Mouse (Mus musculus): ENCODE data around the gene Zfp655.
"Not testable (repeated sequence)": the region's sequence is repeated elsewhere in the genome, so short reads cannot be mapped to it uniquely, and the experiment has no call there.

The Zfp655 gene

GRCm38 (mm10) chr5:145231367-145231871, at the start of gene Zfp655:
Zfp655 (plus strand) TSS chr5:145231715.
- peak; percentile 95 for DNase-seq (ENCODE audit: extremely low read depth, low read depth)

DNA sequence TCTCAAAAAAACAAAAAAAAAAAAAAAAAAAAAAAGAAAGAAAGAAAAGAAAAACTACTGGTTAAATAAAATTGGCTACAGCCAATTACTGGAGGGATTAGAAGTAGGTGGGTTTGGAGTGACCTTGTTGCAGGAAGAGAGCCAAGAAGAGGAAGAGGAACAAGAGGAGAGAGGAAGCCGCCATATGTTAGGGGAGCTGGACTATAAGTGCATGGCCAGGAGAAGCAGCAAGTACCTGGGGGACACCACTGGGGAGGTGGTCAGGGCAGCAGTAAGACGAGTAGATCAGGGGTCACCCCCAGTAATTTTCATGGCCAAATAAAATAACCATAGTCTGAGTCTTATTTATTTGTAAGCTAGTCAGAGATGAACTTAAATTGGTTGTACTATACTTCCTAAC, 46.3 kb upstream of the Zfp655 start:
- DNase-seq (ENCODE audit: extremely low read depth, low read depth): no peak

DNA sequence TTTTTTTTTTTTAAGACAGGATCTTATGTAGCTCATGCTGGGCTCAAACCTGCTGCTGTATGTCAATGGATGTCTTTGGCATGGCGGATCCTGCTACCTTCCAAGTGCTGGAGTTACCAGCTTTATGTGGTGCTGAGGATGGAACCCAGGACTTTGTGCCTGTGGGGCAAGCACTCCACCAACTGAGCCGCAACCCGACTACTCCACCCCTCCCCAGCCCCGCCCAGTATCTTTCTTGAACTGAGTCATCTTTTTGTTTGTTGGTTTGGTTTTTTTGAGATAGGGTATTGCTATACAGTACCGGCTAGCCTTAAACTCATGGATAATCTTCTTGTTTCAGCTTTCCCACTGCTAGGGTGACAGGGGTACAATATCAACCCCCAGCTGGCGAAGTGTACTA, 42.1 kb upstream of the Zfp655 start:
- no peak for DNase-seq (ENCODE audit: extremely low read depth, low read depth)

DNA sequence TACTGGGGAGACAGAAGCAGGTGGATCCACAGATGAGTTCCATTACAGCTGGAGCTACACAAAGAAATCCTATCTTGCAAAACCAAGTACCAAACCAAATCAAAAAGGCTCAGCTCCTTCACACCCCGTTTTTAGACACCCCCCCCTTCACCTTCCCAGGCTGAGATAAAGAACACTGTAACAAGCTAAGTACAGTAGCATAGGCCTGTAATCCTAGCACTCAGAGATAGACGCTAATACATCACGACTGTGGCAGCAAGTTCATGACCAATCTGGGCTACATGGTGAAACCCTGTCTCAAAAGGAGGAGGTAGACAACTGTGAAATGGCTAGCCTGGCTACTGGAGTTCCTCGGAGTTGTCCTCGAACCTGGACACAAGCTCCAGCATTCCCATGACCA, 41.1 kb upstream of the Zfp655 start:
- DNase-seq (ENCODE audit: extremely low read depth, low read depth): no peak

- peak; percentile 71 for DNase-seq (ENCODE audit: extremely low read depth, low read depth)
Observed at GRCm38 (mm10) chr5:145190875-145191798, 40.4 kb upstream of the Zfp655 start.

- no peak for DNase-seq (ENCODE audit: extremely low read depth, low read depth)
Observed at GRCm38 (mm10) chr5:145191962-145192361, 39.6 kb upstream of the Zfp655 start, which contains the start of gene Atp5j2. Atp5j2 (minus strand) TSS chr5:145192062.

GRCm38 (mm10) chr5:145200387-145200786, 31.1 kb upstream of the Zfp655 start:
- DNase-seq (ENCODE audit: extremely low read depth, low read depth): no peak

DNA sequence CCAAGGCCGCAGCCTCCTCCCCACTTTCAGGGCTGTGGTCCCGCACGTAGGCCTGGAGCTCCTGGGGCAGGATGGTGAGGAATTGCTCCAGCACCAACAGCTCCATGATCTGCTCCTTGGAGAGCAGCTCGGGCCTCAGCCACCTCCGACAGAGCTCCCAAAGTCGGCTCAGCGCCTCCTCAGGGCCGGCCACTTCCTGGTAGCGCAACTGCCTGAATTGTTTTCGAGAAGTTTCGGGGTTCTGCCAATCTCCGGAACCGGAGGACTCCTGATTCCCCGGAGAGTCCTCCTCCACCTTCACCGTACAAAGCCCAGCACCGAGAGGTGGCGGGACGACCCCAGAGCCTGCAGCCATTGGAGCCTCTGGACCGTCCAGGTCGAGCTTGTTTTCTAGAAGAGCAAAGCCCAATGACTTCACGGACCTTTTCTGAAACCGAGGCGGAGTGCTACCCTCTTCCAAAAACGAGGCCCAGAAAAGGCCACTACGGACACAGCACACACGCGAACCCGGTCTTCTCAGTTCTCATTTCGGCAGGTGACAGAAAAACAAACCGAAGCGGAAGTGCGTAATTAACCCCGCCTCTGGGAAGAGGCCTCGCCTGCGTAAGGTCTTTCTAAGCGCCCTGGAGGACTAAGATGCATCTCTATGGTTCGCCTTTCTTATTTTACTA, 30.1 kb upstream of the Zfp655 start, which contains the start of gene Zkscan14:
Zkscan14 (minus strand) TSS at position 548 of the 671 bp plus-strand sequence.
- DNase-seq (ENCODE audit: extremely low read depth, low read depth): peak; percentile 94

GRCm38 (mm10) chr5:145202446-145202845, 29.1 kb upstream of the Zfp655 start:
- no peak for DNase-seq (ENCODE audit: extremely low read depth, low read depth)

DNA sequence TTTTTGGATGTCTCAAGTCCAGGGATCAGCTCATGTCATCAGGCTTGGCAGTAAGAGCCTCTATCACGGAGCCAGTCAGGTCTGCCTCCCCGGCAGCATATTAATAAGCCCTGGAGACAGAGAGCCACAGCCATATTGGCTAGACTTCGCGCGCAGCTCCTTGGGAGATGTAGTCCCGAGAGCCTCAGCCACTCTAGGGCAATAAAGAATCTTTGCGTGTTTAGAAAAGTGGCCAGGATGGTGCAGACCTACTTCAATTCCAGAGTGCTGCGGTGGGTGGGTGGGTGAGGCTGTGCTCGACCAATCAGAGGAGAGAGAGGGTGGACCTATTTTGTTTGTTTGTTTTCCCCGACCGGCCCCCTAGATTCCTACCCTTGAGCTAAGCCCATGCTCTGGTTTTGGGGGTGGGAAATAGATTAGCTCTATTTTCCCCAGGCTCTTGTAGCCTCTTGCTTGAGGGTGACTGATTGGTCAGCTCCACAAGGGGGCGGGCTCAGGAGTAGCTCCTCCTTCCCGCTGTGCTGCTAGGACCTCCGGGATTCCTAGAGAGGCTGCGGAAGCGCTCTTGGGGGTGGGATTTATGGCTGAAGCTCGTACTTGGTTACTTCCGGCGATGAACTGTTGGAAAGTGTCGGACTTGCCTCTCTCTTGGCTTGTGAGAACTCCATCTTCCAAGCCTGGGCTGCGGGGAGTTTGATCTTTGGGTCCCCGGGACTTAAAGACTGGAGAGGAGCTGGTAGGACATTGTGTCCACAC, 27.4 kb upstream of the Zfp655 start, which contains the start of gene Zkscan5:
Zkscan5 (plus strand) TSS at position 627 of the 756 bp plus-strand sequence.
- peak; percentile 99 for DNase-seq (ENCODE audit: extremely low read depth, low read depth)

- no peak for DNase-seq (ENCODE audit: extremely low read depth, low read depth)
Observed at GRCm38 (mm10) chr5:145205041-145205440, 26.5 kb upstream of the Zfp655 start.

DNA sequence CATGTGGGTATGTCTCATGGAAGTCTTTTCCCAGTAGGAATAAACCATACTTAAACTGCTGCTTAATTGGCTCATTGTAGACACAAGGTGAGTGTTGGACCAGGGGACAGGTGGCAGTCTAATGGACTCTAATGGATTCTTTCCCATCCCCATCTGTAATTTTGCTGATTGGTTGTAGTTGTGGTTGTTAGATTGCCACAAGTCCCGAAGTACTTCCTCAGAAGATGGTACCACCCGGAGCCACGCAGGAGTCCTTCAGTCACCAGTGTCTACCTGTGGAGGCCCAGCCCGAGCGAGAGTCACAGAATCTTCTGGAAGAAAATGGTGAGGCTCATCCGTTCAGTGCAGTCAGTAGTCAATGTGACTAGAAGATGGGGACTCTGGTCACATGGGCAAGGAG, 24.1 kb upstream of the Zfp655 start:
- DNase-seq (ENCODE audit: extremely low read depth, low read depth): no peak

DNA sequence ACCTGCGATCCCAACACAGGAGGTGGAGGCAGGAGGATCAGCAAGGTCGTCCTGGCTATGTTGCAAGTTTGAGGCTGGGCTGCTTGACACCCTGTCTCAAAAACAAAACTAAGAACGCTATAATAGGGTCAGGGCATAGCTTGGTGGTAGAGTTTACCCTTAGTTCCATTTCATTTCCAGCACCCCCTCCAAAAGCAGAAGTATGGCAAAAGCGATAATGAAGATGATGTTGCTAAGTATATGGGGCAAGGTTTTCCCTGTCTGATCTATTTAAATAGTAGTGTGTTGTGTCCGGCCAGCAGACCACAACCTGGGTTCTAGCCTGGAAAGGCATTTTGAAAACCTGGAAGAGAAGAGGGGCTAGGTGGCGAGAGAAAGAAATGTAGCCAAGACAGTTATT, 23.6 kb upstream of the Zfp655 start:
- DNase-seq (ENCODE audit: extremely low read depth, low read depth): no peak

- not testable (repeated sequence) for DNase-seq (ENCODE audit: extremely low read depth, low read depth)
Observed at GRCm38 (mm10) chr5:145208391-145208790, 23.1 kb upstream of the Zfp655 start.

DNA sequence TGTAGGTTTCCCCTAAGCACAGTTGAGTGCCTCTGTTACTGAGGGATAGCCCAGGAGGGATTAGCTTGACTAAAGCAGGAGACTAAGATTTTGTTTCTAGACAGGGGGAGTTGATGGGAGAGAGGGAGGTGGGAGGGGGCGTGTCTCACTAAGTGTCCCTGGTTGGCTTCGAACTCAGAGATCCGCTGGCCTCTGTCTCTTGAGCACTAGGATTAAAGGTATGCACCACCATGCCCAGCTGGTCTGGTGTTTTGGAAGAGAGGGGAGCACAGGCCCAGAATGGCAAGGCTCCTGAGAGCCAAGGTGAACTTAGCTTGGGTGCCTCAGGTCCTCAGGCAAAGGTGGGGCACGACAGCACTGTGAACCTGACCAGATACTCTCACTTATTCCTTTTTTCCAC, 20.2 kb upstream of the Zfp655 start:
- no peak for DNase-seq (ENCODE audit: extremely low read depth, low read depth)

GRCm38 (mm10) chr5:145212216-145212615, 19.3 kb upstream of the Zfp655 start:
- no peak for DNase-seq (ENCODE audit: extremely low read depth, low read depth)

GRCm38 (mm10) chr5:145213505-145213904, 18.0 kb upstream of the Zfp655 start:
- DNase-seq (ENCODE audit: extremely low read depth, low read depth): no peak

GRCm38 (mm10) chr5:145214679-145215078, 16.8 kb upstream of the Zfp655 start:
- no peak for DNase-seq (ENCODE audit: extremely low read depth, low read depth)

- no peak for DNase-seq (ENCODE audit: extremely low read depth, low read depth)
Observed at GRCm38 (mm10) chr5:145217746-145218145, 13.8 kb upstream of the Zfp655 start.

- DNase-seq (ENCODE audit: extremely low read depth, low read depth): no peak
Observed at GRCm38 (mm10) chr5:145218206-145218605, 13.3 kb upstream of the Zfp655 start.

- DNase-seq (ENCODE audit: extremely low read depth, low read depth): no peak
Observed at GRCm38 (mm10) chr5:145218671-145219070, 12.8 kb upstream of the Zfp655 start.

All from MEL-GATA-1-ER (cell line).